Mouse (Mus musculus): ENCODE data around the gene Arhgap10. TPM values are rescaled to one million over a fixed set of nuclear protein-coding genes. Genes with fewer than 3 reads are reported as not detected.

Arhgap10 gene
- 3.7 to 5.7 TPM (median 4.2 TPM) in 4 replicates for total RNA-seq (2023)

DNA sequence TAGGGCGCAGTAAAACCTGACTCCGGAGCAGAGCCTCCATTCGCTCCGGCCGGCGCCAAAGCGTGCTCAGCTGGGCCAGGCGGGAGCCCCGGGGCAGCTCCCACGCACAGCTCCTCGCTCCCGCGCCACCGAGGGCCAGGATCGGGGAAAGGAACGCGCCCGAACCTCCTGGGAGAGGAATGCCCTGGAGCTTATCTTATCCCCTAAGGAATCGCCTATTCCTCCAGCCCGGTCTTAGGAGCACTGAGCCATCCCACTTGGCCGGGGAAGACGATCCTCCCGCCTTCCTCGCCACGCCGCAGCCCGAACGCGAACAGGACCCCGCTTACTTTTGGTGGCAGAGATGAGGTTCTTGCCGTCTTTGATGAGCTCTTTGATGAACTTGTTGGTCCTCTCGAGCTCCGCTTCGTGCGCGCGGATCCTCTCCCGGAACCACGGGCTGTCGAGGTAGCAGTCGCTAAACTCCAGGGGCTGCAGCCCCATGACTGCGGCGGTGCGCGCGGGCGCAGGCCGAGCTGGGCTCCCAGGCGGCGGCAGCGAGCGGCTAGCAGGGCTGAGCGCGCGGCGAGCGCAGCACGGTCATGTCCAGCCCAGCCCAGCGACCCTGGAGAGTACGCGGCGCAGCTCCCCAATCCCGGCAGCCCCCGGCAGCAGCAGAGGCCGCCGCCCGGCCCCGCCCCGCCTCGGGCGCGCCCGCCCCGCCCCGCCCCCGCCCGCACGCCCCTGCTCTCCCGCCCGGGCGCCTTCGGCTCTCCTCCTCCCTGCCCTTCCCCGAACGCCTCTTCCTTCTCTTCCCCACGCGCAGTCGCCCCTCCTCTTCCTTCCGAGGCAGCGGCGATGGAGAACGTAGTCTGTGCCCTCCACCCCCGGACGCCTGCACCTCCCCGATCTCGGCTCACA is at the start of gene Arhgap10:
Gene Arhgap10, minus strand, starts transcription at position 653 of the 900 bp plus-strand sequence.

DNA sequence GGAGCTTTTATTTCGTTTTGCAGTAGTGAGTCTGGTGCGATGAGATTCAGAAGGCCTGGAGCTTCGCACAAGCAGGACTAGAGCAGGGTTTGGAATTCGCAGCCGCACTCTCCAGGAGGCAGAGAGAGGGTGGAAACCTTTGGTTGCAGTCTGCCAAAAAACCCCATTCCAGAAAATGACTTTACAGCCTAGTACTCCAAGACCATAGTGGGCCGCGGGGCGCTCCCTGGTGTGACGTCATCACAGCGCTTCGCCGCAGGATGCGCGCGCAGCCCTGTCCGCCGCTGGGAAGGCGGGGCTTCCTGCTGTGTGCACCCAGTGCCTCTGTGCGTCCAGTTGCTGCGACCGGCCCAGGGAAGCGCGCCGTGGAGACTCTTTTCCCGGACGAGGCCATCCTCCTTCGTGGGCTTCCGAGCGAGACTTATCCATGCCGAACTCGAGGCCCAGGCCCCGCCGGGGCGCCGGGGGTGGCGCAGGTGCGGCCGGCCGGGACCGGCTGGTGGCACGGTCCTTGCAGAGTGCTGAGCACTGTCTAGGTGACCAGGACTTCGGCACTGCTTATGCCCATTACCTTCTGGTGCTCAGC is 31.5 kb upstream of the Arhgap10 start, which contains the start of gene Prmt9:
Gene Prmt9, plus strand, starts transcription at position 277 of the 586 bp plus-strand sequence.

Other genes starting within 250 kb of the Arhgap10 start
- gene Prmt9, start 31.4 kb upstream of the Arhgap10 start, total RNA-seq (2023), result 16.4 to 18.4 TPM (median 17.9 TPM) in 4 replicates
- 14.8 to 16.8 TPM (median 15.7 TPM) in 4 replicates for gene Tmem184c, start 92.7 kb upstream of the Arhgap10 start, total RNA-seq (2023)
- not detected in 4 replicates for gene Ednra, start 206.5 kb upstream of the Arhgap10 start, total RNA-seq (2023)